Comparison of ENCODE assay signal across 9 mouse cellular contexts in genomic region chr14:41033135-41034110, GRCm38 (mm10). TPM values are rescaled to one million over a fixed set of nuclear protein-coding genes. Genes with fewer than 3 reads are reported as not detected.
A peak's percentile ranks its signal among the peaks of the same experiment; 100 is the strongest.
DNase-seq lines count a peak whose midpoint lies in the region; ATAC-seq and TF ChIP-seq lines count a peak whose summit lies in the region.
"Had no signal": no experiment of that assay in that cellular context is flagged by ENCODE, and none has a peak within 500 bp of the region (broad histone marks: within the 10 kb centered on the region; RNA-seq: fewer than 3 reads in every experiment).

No protein-coding gene starts in this region.

- H3K4me3 ChIP-seq in ES-E14 (ENCODE audit: insufficient read depth in 1 of 2, low read depth in 1 of 2, low read length in 2 of 2, poor library complexity in 1 of 2, severe bottlenecking in 1 of 2): no peak overlapping the region
- H3K4me3 ChIP-seq in forebrain, embryonic 11.5 days (ENCODE audit: low read depth, low read length): no peak overlapping the region
- 0 out of 2 replicates have a peak overlapping the region, but pooled peaks have one; percentile 7 for H3K4me3 ChIP-seq in lung, embryonic 16.5 days (ENCODE audit: low read length)

- 57% methylated on average over 13 of the region's 13 CpGs for WGBS in forebrain, embryonic 11.5 days
- 45% methylated on average over 13 of the region's 13 CpGs for WGBS in lung, embryonic 16.5 days

- in situ Hi-C loops in ES-E14 (cut with MboI; ENCODE audit: low sequenced_read_pairs in 2 of 2, unreplicated experiment in 2 of 2): no loop called here

- no peaks in the 10 kb centered on the region for H3K27me3 ChIP-seq in forebrain, embryonic 11.5 days (ENCODE audit: control insufficient read depth, insufficient read depth, low read length)
- no peaks in the 10 kb centered on the region for H3K27me3 ChIP-seq in lung, embryonic 16.5 days (ENCODE audit: control insufficient read depth, insufficient read depth, low read depth, low read length)

- H3K4me2 ChIP-seq in forebrain, embryonic 11.5 days (ENCODE audit: low read depth, low read length, severe bottlenecking): no peak overlapping the region
- H3K4me2 ChIP-seq in lung, embryonic 16.5 days (ENCODE audit: low read depth, low read length): peak overlapping the region; percentile 33; the same call in 1 of the 2 replicates

- no peaks in the 10 kb centered on the region for H3K9me3 ChIP-seq in ES-E14 (ENCODE audit: control insufficient read depth, insufficient read depth, low read depth, low read length)
- no peaks in the 10 kb centered on the region for H3K9me3 ChIP-seq in forebrain, embryonic 11.5 days (ENCODE audit: control insufficient read depth, low read length)
- no peaks in the 10 kb centered on the region for H3K9me3 ChIP-seq in lung, embryonic 16.5 days (ENCODE audit: control insufficient read depth, low read length)

- no peak overlapping the region for H3K9ac ChIP-seq in ES-E14 (ENCODE audit: insufficient read depth, low read depth, low read length, poor library complexity, severe bottlenecking)
- no peak overlapping the region for H3K9ac ChIP-seq in forebrain, embryonic 11.5 days (ENCODE audit: low read length)
- H3K9ac ChIP-seq in lung, embryonic 16.5 days (ENCODE audit: low read length): peak overlapping the region; percentile 24; the same call in 1 of the 2 replicates

- H3K27ac ChIP-seq in ES-E14 (ENCODE audit: insufficient read depth, low read depth, low read length, poor library complexity, severe bottlenecking): no peak overlapping the region
- H3K27ac ChIP-seq in forebrain, embryonic 11.5 days (ENCODE audit: low read depth, low read length): no peak overlapping the region
- no peak overlapping the region for H3K27ac ChIP-seq in lung, embryonic 16.5 days (ENCODE audit: low read length)
- H3K27ac ChIP-seq: macrophage had no signal

- no peaks in the 10 kb centered on the region for H3K4me1 ChIP-seq in ES-E14 (ENCODE audit: control insufficient read depth in 2 of 2, insufficient read depth in 2 of 2, low read length in 2 of 2, poor library complexity in 1 of 2)
- H3K4me1 ChIP-seq in forebrain, embryonic 11.5 days (replicated peaks; ENCODE audit: control insufficient read depth, insufficient read depth, low read length): no peaks in the 10 kb centered on the region
- H3K4me1 ChIP-seq in lung, embryonic 16.5 days (replicated peaks; ENCODE audit: control insufficient read depth, insufficient read depth, low read length): 0 out of 2 replicates have a peak, but pooled peaks cover 2% of the 10 kb centered on the region

- DNase-seq in ES-E14 (ENCODE audit: low read depth, low spot score): peak; percentile 85
- peak; percentile 69 for DNase-seq in brain, embryonic 18.5 days (ENCODE audit: low read depth, low spot score)
- DNase-seq in forebrain, embryonic 11.5 days (ENCODE audit: low spot score): peak; percentile 85
- peak; percentile 76 to 84 for DNase-seq in heart, postnatal 14 days
- DNase-seq in layer of hippocampus, adult 18-20 months (ENCODE audit: low spot score in 2 of 2): peak; percentile 27 to 92
- peak; percentile 71 for DNase-seq in ovary, postnatal 14 days (ENCODE audit: low spot score)
- peak; percentile 45 to 78 for DNase-seq in thymus, postnatal 10 days (ENCODE audit: low spot score in 2 of 2)

- no peaks in the 10 kb centered on the region for H3K36me3 ChIP-seq in ES-E14 (ENCODE audit: control insufficient read depth, insufficient read depth, low read length, poor library complexity, severe bottlenecking)
- H3K36me3 ChIP-seq in forebrain, embryonic 11.5 days (ENCODE audit: control insufficient read depth, insufficient read depth, low read length): no peaks in the 10 kb centered on the region
- no peaks in the 10 kb centered on the region for H3K36me3 ChIP-seq in lung, embryonic 16.5 days (ENCODE audit: control insufficient read depth, insufficient read depth, low read length)

- ATAC-seq in forebrain, embryonic 11.5 days (replicated peaks; ENCODE audit: low FRiP score): 0 out of 2 replicates have a peak, but pooled peaks have one; percentile 43
- peak; percentile 34; the same call in 1 of the 2 replicates for ATAC-seq in lung, embryonic 16.5 days (ENCODE audit: low read depth)

- intact Hi-C loops in heart, postnatal 14 days (cut with DNase I): loop anchor here (1.0 to 2.0 kb wide), 3 partner anchors 54 to 1501 kb away; no protein-coding TSS in a partner anchor

TF ChIP-seq in ES-E14, 5 proteins besides CTCF, POLR2A, EP300 and RAD21:
- TF ChIP-seq MAFK (IDR thresholded peaks at IDR 0.05; ENCODE audit: insufficient read depth, low read depth, low read length) (no peak), HCFC1 (IDR thresholded peaks at IDR 0.05; ENCODE audit: borderline replicate concordance, insufficient read depth, low read length) (no peak), CHD2 (IDR thresholded peaks at IDR 0.05; ENCODE audit: low read depth, low read length) (no peak), ZC3H11A (IDR thresholded peaks at IDR 0.05; ENCODE audit: borderline replicate concordance, low read depth, low read length) (peak; percentile 79; the same call in 1 of the 2 replicates), ZNF384 (IDR thresholded peaks at IDR 0.05; ENCODE audit: low read depth, low read length) (peak; percentile 99)
TF ChIP-seq in ES-E14: peak in this region for 2.

RNA-seq across cellular contexts. Expression of gene Fam213a, which starts 19.8 kb away (rescaled TPM):
- 13.6 and 16.7 TPM in 2 replicates for total RNA-seq in ES-E14 (2012; rRNA removed)
- 54.2 and 57.9 TPM in 2 replicates for polyA plus RNA-seq in forebrain, embryonic 11.5 days (2014; fragmentation: Nextera tagmentation; extraction: Ambion mirVana)
- 10 to 100 TPM; 17.1 to 22.2 TPM for total RNA-seq in heart, postnatal 14 days (2021)
- total RNA-seq in layer of hippocampus, adult 18-20 months (2021): 100 to 1,000 TPM; 173 to 191 TPM
- polyA plus RNA-seq in lung, embryonic 16.5 days (2015; fragmentation: Nextera tagmentation; extraction: Ambion mirVana): 131 and 132 TPM in 2 replicates

RNA-seq across cellular contexts. Expression of gene Dydc2, which starts 35.6 kb away (rescaled TPM):
- total RNA-seq in ES-E14 (2012; rRNA removed): not detected in 2 replicates
- 0.24 and 0.57 TPM in 2 replicates for polyA plus RNA-seq in forebrain, embryonic 11.5 days (2014; fragmentation: Nextera tagmentation; extraction: Ambion mirVana)
- not detected for total RNA-seq in heart, postnatal 14 days (2021)
- total RNA-seq in layer of hippocampus, adult 18-20 months (2021): 1 to 10 TPM in 1 of 2 experiments, under 1 TPM in 1; 0.71 to 1.6 TPM
- 0.70 and 0.89 TPM in 2 replicates for polyA plus RNA-seq in lung, embryonic 16.5 days (2015; fragmentation: Nextera tagmentation; extraction: Ambion mirVana)
- polyA plus RNA-seq: macrophage had no signal

RNA-seq across cellular contexts. Expression of gene Dydc1, which starts 39.3 kb away (rescaled TPM):
- not detected in 2 replicates for total RNA-seq in ES-E14 (2012; rRNA removed)
- polyA plus RNA-seq in forebrain, embryonic 11.5 days (2014; fragmentation: Nextera tagmentation; extraction: Ambion mirVana): not detected in 2 replicates
- not detected for total RNA-seq in heart, postnatal 14 days (2021)
- not detected for total RNA-seq in layer of hippocampus, adult 18-20 months (2021)
- polyA plus RNA-seq in lung, embryonic 16.5 days (2015; fragmentation: Nextera tagmentation; extraction: Ambion mirVana): 0.19 and 0.44 TPM in 2 replicates
- polyA plus RNA-seq: macrophage had no signal
